Mouse (Mus musculus): ENCODE data around the gene C2.

- TF ChIP-seq POLR2A (IDR thresholded peaks at IDR 0.05; ENCODE audit: low read depth, low read length) (no peak), CTCF (conservative IDR thresholded peaks at IDR 0.05; ENCODE audit: insufficient read depth, insufficient read length, low read depth, low read length) (no peak)
These were observed 60.4 kb downstream of the C2 start for GRCm38 (mm10) chr17:34837464-34838324.
